Comparison of ENCODE assay signal across 8 mouse cellular contexts in genomic region chr4:33924889-33925245, GRCm38 (mm10). TPM values are rescaled to one million over a fixed set of nuclear protein-coding genes. Genes with fewer than 3 reads are reported as not detected.
A peak's percentile ranks its signal among the peaks of the same experiment; 100 is the strongest.
DNase-seq lines count a peak whose midpoint lies in the region; ATAC-seq and TF ChIP-seq lines count a peak whose summit lies in the region.

No protein-coding gene starts in this region.

- H3K36me3 ChIP-seq in heart, embryonic 10.5 days, result no peaks in the 10 kb centered on the region
- H3K36me3 ChIP-seq in testis, adult 2 months (ENCODE audit: control insufficient read depth, insufficient read depth, low read length), result no peaks in the 10 kb centered on the region
- H3K36me3 ChIP-seq in intestine, postnatal 0 days (ENCODE audit: control insufficient read depth, insufficient read depth), result no peaks in the 10 kb centered on the region
- H3K36me3 ChIP-seq in neural tube, embryonic 15.5 days, result no peaks in the 10 kb centered on the region
- no peaks in the 10 kb centered on the region for H3K36me3 ChIP-seq in thymus, adult 2 months (ENCODE audit: control insufficient read depth, insufficient read depth, low read length)

- WGBS in heart, embryonic 10.5 days, result under 1% methylated on average over 24 of the region's 24 CpGs
- WGBS in intestine, postnatal 0 days, result under 1% methylated on average over 23 of the region's 24 CpGs
- 0% methylated on average over 11 of the region's 24 CpGs for WGBS in neural tube, embryonic 15.5 days
- 4% methylated on average over 23 of the region's 24 CpGs for WGBS in thymus, adult 2 months

- peak overlapping the region; percentile 79 for H3K4me3 ChIP-seq in heart, embryonic 10.5 days
- H3K4me3 ChIP-seq in testis, adult 2 months (ENCODE audit: control insufficient read depth, low read depth, low read length), result peak overlapping the region; percentile 44; the same call in 1 of the 2 replicates
- H3K4me3 ChIP-seq in intestine, postnatal 0 days (ENCODE audit: low read depth, low read length), result peak overlapping the region; percentile 60
- peak overlapping the region; percentile 72 for H3K4me3 ChIP-seq in neural tube, embryonic 15.5 days (replicated peaks)
- H3K4me3 ChIP-seq in thymus, adult 2 months (ENCODE audit: control insufficient read depth, insufficient read depth, low read length), result no peak overlapping the region; the same call in 1 of the 2 replicates

- TF ChIP-seq CTCF in testis, adult 2 months (IDR thresholded peaks at IDR 0.05; ENCODE audit: control insufficient read depth, insufficient read depth, insufficient replicate concordance, low read depth, low read length), result no peak
- TF ChIP-seq CTCF in intestine, postnatal 0 days (IDR thresholded peaks at IDR 0.05; ENCODE audit: low read depth), result no peak
- TF ChIP-seq CTCF in thymus, adult 2 months (IDR thresholded peaks at IDR 0.05; ENCODE audit: borderline replicate concordance, control insufficient read depth, extremely low read depth, insufficient read depth, low read length, poor library complexity), result no peak

- TF ChIP-seq POLR2A in testis, adult 2 months (IDR thresholded peaks at IDR 0.05; ENCODE audit: control insufficient read depth, low read depth, low read length), result no peak
- no peak for TF ChIP-seq POLR2A in thymus, adult 2 months (IDR thresholded peaks at IDR 0.05; ENCODE audit: control insufficient read depth, extremely low read depth, insufficient read depth, low read length, poor library complexity)

- 0 out of 2 replicates have a peak, but pooled peaks have one; percentile 2 for ATAC-seq in intestine, postnatal 0 days
- ATAC-seq in neural tube, embryonic 15.5 days (ENCODE audit: low FRiP score), result peak; percentile 73

- H3K4me1 ChIP-seq in heart, embryonic 10.5 days, result peaks cover 17% of the 10 kb centered on the region; the same call in 1 of the 2 replicates
- H3K4me1 ChIP-seq in testis, adult 2 months (ENCODE audit: control insufficient read depth, insufficient read depth, low read length), result peaks cover 12% of the 10 kb centered on the region
- H3K4me1 ChIP-seq in intestine, postnatal 0 days (replicated peaks; ENCODE audit: control insufficient read depth, insufficient read depth, low read length), result no peaks in the 10 kb centered on the region
- peaks cover 19% of the 10 kb centered on the region for H3K4me1 ChIP-seq in neural tube, embryonic 15.5 days
- 0 out of 2 replicates have a peak, but pooled peaks cover 3% of the 10 kb centered on the region for H3K4me1 ChIP-seq in thymus, adult 2 months (replicated peaks; ENCODE audit: control insufficient read depth, insufficient read depth, low read length)

- peaks cover 52% of the 10 kb centered on the region for H3K27me3 ChIP-seq in heart, embryonic 10.5 days (ENCODE audit: insufficient read depth, poor library complexity, severe bottlenecking)
- no peaks in the 10 kb centered on the region for H3K27me3 ChIP-seq in testis, adult 2 months (ENCODE audit: control insufficient read depth, insufficient read depth, low read length)
- peaks cover 18% of the 10 kb centered on the region for H3K27me3 ChIP-seq in intestine, postnatal 0 days (replicated peaks; ENCODE audit: control insufficient read depth, insufficient read depth, low read length)
- H3K27me3 ChIP-seq in neural tube, embryonic 15.5 days (replicated peaks), result peaks cover 8% of the 10 kb centered on the region; the same call in 1 of the 2 replicates
- no peaks in the 10 kb centered on the region; the same call in 1 of the 2 replicates for H3K27me3 ChIP-seq in thymus, adult 2 months (ENCODE audit: control insufficient read depth, insufficient read depth, low read length)

- peak overlapping the region; percentile 92 for H3K27ac ChIP-seq in heart, embryonic 10.5 days
- H3K27ac ChIP-seq in testis, adult 2 months (ENCODE audit: control insufficient read depth, insufficient read depth, low read depth, low read length), result no peak overlapping the region
- H3K27ac ChIP-seq in intestine, postnatal 0 days (ENCODE audit: low read depth, low read length), result no peak overlapping the region
- H3K27ac ChIP-seq in neural tube, embryonic 15.5 days (replicated peaks), result peak overlapping the region; percentile 96
- no peak overlapping the region for H3K27ac ChIP-seq in thymus, adult 2 months (ENCODE audit: control insufficient read depth, insufficient read depth, low read length)

- DNase-seq in heart, embryonic 10.5 days (ENCODE audit: low spot score), result no peak
- no peak for DNase-seq in heart, adult 8-10 months (ENCODE audit: low spot score)
- DNase-seq in testis, postnatal 10 days (ENCODE audit: low spot score), result no peak
- no peak for DNase-seq in thymus, adult 2 months
- DNase-seq in thymus, postnatal 36 days, result no peak

- no peaks in the 10 kb centered on the region for H3K9me3 ChIP-seq in heart, embryonic 10.5 days
- H3K9me3 ChIP-seq in intestine, postnatal 0 days (ENCODE audit: control insufficient read depth), result no peaks in the 10 kb centered on the region
- no peaks in the 10 kb centered on the region for H3K9me3 ChIP-seq in neural tube, embryonic 15.5 days (replicated peaks)

- H3K9ac ChIP-seq in intestine, postnatal 0 days (ENCODE audit: low read depth, low read length), result peak overlapping the region; percentile 38
- H3K9ac ChIP-seq in neural tube, embryonic 15.5 days (replicated peaks), result peak overlapping the region; percentile 90

- H3K4me2 ChIP-seq in intestine, postnatal 0 days (replicated peaks; ENCODE audit: low read depth), result peak overlapping the region; percentile 99
- peak overlapping the region; percentile 94 for H3K4me2 ChIP-seq in neural tube, embryonic 15.5 days

RNA-seq across cellular contexts. Expression of gene Cnr1, which starts 0.5 kb away (rescaled TPM):
- 0.52 and 1.6 TPM in 2 replicates for polyA plus RNA-seq in heart, embryonic 10.5 days (2016; fragmentation: Nextera tagmentation; extraction: Ambion mirVana)
- total RNA-seq in heart, adult 8-10 months (2022), result under 1 TPM; 0.09 to 0.57 (median 0.27) TPM
- polyA plus RNA-seq in testis, adult 2 months (2012; rRNA removed), result 1.6 TPM in 2 replicates
- 3.2 and 3.4 TPM in 2 replicates for polyA plus RNA-seq in intestine, postnatal 0 days (2015; fragmentation: Nextera tagmentation; extraction: Ambion mirVana)
- 41.6 and 52.5 TPM in 2 replicates for polyA plus RNA-seq in neural tube, embryonic 15.5 days (2015; fragmentation: Nextera tagmentation; extraction: Ambion mirVana)
- polyA plus RNA-seq in thymus, adult 2 months (2012; rRNA removed), result 0.06 and 0.08 TPM in 2 replicates

Comparison
In these comparisons a context has a peak if more than half of its experiments do, and no peak if none do; other contexts are left out.
1. H3K27ac ChIP-seq: peak in heart, embryonic 10.5 days (single experiment) and neural tube, embryonic 15.5 days (single experiment); none in testis, adult 2 months (single experiment), intestine, postnatal 0 days (single experiment) and thymus, adult 2 months (single experiment).